Mouse (Mus musculus) heart, postnatal 0 days (tissue): ENCODE results near the gene Ccl22. TPM values are rescaled to one million over a fixed set of nuclear protein-coding genes. Genes with fewer than 3 reads are reported as not detected.
A peak's percentile ranks its signal among the peaks of the same experiment; 100 is the strongest.

Experiments
- ATAC-seq: fragments of 200-750 bp; cut with Nextera tagmentation; 2 replicates; pipeline ENCODE4 v1.8.0; 2017; ENCODE audit warnings: low read depth, moderate number of reproducible peaks, moderate library complexity; ENCODE audit not compliant: insufficient read depth
- DNase-seq: peaks from one replicate; pipeline ENCODE4 v3.0.0-alpha.2; 2016; ENCODE audit warnings: low spot score
- H3K27ac ChIP-seq: fragments of 300-500 bp; sonication (generic); 2 replicates; pipeline ENCODE4 v1.5.1; 2014; ENCODE audit warnings: low read depth, mild to moderate bottlenecking
- H3K27me3 ChIP-seq: fragments of 300-500 bp; sonication (generic); 2 replicates; pipeline ENCODE4 v1.6.1; 2014; ENCODE audit warnings: low read length, mixed read lengths; ENCODE audit not compliant: control insufficient read depth, insufficient read depth
- H3K36me3 ChIP-seq: fragments of 300-500 bp; sonication (generic); replicated peaks from 2 replicates; pipeline ENCODE4 v1.6.1; 2014; ENCODE audit warnings: low read length, mixed read lengths; ENCODE audit not compliant: control insufficient read depth, insufficient read depth
- H3K4me1 ChIP-seq: fragments of 300-500 bp; sonication (generic); 2 replicates; pipeline ENCODE4 v1.6.1; 2014; ENCODE audit warnings: antibody characterized with exemption; ENCODE audit not compliant: control insufficient read depth, insufficient read depth
- H3K4me2 ChIP-seq: fragments of 300-500 bp; sonication (generic); 2 replicates; pipeline ENCODE4 v1.6.1; 2014; ENCODE audit warnings: low read depth, mild to moderate bottlenecking, low read length, moderate library complexity
- H3K4me3 ChIP-seq: fragments of 300-500 bp; sonication (generic); 2 replicates; pipeline ENCODE4 v1.5.1; 2014; ENCODE audit warnings: low read depth, low read length
- H3K9ac ChIP-seq: fragments of 300-500 bp; sonication (generic); replicated peaks from 2 replicates; pipeline ENCODE4 v1.6.1; 2014; ENCODE audit warnings: low read depth, low read length, mixed read lengths
- H3K9me3 ChIP-seq: fragments of 300-500 bp; sonication (generic); replicated peaks from 2 replicates; pipeline ENCODE4 v1.6.1; 2016; ENCODE audit warnings: low read length; ENCODE audit not compliant: control insufficient read depth
- CTCF ChIP-seq: IDR thresholded peaks from 2 replicates; pipeline ENCODE4 v1.5.1; 2016; ENCODE audit warnings: antibody characterized with exemption, control low read depth, low read depth
- EP300 ChIP-seq: IDR thresholded peaks from 2 replicates; pipeline ENCODE4 v1.6.1; 2016; ENCODE audit warnings: antibody characterized with exemption, low read depth
- WGBS: fragments of 180-500 bp; shearing (Covaris S2); extraction: QIAGEN DNeasy Blood & Tissue Kit; methylation state at CpG from one replicate; pipeline ENCODE4 v1.1.7; 2014; 5-methylcytosine and 5-hydroxymethylcytosine counted together
- polyA plus RNA-seq: library from polyadenylated mRNA; unstranded; fragments of >200 nt; fragmentation: Nextera tagmentation; extraction: Ambion mirVana; gene quantifications from 2 replicates; pipeline ENCODE4 v1.2.1, GENCODE M21; 2015
- total RNA-seq: library from RNA; depleted of rRNA; stranded (reverse); fragments of >200 nt; gene quantifications from 2 replicates; pipeline ENCODE4 v1.2.3, GENCODE M21; 2014; ENCODE audit warnings: low replicate concordance

Ccl22 gene
- total and polyA plus RNA-seq, 2 experiments from 2014 or later, result not detected

DNA sequence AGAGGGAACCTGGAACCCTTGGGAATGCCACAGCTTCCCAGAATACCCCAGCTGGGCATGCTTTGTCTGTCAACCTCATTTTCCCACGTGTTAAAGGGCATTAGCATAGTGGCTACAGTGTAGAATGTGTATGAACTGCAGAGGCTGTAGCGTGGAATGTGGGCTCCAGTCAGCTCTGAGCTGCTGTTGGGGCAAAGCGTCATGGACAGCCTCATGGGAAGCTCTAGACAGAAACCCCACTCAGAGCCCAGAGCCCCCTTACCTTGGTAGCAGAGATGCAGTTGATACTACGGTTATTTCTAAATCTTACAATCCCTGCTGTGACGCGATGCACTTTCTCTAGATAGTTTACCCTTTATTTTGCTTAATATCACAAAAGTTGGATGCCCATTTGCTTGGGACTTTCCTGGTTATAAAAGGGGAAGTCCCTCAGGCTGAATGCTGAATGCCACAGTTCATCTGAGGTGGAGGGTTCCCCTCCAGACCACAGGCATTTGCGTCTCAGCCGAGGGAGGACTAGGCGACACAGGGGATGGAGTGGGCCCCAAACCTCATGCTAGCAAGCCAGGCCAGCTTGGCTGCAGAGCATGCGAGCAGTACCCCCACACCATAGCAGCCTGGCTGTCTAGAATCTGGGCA is 33.6 kb downstream of the Ccl22 start:
- Histone ChIP-seq H3K36me3 (no peaks in the 10 kb centered on the region; the same call in 1 of the 2 replicates), H3K27me3 (no peaks in the 10 kb centered on the region), H3K9me3 (no peaks in the 10 kb centered on the region), H3K9ac (no peak overlapping the region; the same call in 1 of the 2 replicates), H3K27ac (peak overlapping the region; percentile 64), H3K4me2 (no peak overlapping the region), H3K4me1 (peaks cover 31% of the 10 kb centered on the region), H3K4me3 (no peak overlapping the region)
- WGBS, result 64% methylated on average over 10 of the region's 10 CpGs
- ATAC-seq (no peak), DNase-seq (no peak)
- TF ChIP-seq CTCF (no peak), EP300 (no peak)

DNA sequence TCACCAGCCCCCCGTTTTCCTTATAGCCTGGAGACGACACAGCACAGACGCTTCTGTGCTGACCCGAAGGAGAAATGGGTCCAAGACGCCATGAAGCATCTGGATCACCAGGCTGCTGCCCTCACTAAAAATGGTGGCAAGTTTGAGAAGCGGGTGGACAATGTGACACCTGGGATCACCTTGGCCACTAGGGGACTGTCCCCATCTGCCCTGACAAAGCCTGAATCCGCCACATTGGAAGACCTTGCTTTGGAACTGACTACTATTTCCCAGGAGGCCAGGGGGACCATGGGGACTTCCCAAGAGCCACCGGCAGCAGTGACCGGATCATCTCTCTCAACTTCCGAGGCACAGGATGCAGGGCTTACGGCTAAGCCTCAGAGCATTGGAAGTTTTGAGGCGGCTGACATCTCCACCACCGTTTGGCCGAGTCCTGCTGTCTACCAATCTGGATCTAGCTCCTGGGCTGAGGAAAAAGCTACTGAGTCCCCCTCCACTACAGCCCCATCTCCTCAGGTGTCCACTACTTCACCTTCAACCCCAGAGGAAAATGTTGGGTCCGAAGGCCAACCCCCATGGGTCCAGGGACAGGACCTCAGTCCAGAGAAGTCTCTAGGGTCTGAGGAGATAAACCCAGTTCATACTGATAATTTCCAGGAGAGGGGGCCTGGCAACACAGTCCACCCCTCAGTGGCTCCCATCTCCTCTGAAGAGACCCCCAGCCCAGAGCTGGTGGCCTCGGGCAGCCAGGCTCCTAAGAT is 34.3 kb downstream of the Ccl22 start:
- H3K9me3 ChIP-seq, result no peaks in the 10 kb centered on the region
- DNase-seq (no peak), ATAC-seq (no peak)
- no peak overlapping the region for H3K4me2 ChIP-seq
- H3K27me3 ChIP-seq, result no peaks in the 10 kb centered on the region
- no peaks in the 10 kb centered on the region; the same call in 1 of the 2 replicates for H3K36me3 ChIP-seq
- 89% methylated on average over 16 of the region's 16 CpGs for WGBS
- H3K27ac ChIP-seq, result 0 out of 2 replicates have a peak overlapping the region, but pooled peaks have one; percentile 64
- H3K9ac ChIP-seq, result no peak overlapping the region
- peaks cover 38% of the 10 kb centered on the region for H3K4me1 ChIP-seq
- no peak overlapping the region for H3K4me3 ChIP-seq
- TF ChIP-seq EP300 (no peak), CTCF (no peak)

DNA sequence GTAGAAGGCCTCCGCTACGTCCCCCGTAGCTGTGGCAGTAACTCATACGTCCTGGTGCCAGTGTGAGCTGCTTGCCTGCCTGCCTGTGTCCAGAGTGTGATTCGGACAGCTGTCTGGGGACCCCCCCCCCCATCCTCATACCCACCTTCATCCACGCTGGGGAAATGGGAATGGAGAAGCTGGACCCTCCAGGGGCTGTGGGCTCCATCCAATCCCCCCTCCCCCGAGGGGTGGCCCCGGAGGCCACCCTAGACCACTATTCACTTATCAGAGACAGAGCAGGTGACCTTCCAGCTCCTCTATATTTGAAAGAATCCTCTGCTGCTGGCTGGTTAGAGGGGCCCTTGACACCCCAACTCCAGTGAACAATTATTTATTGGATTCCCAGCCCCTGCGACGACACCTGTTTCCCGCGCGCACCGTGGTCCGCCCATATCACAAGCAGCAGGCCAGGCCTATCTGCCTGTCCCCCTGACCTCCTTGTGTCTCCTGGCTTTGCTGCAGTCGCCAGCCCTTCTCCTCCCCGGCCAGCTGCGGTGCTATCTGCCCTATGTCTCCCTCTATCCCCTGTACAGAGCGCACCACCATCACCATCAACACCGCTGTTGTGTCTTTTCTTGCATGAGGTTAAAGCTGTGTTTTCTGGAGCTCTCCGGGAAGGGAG is 35.2 kb downstream of the Ccl22 start:
- WGBS, result 66% methylated on average over 21 of the region's 21 CpGs
- TF ChIP-seq EP300 (no peak), CTCF (no peak)
- no peak overlapping the region for H3K27ac ChIP-seq
- H3K27me3 ChIP-seq, result no peaks in the 10 kb centered on the region
- DNase-seq (no peak), ATAC-seq (no peak)
- no peak overlapping the region for H3K9ac ChIP-seq
- no peak overlapping the region for H3K4me2 ChIP-seq
- H3K4me1 ChIP-seq, result peaks cover 40% of the 10 kb centered on the region
- H3K4me3 ChIP-seq, result no peak overlapping the region
- no peaks in the 10 kb centered on the region for H3K9me3 ChIP-seq
- no peaks in the 10 kb centered on the region; the same call in 1 of the 2 replicates for H3K36me3 ChIP-seq

DNA sequence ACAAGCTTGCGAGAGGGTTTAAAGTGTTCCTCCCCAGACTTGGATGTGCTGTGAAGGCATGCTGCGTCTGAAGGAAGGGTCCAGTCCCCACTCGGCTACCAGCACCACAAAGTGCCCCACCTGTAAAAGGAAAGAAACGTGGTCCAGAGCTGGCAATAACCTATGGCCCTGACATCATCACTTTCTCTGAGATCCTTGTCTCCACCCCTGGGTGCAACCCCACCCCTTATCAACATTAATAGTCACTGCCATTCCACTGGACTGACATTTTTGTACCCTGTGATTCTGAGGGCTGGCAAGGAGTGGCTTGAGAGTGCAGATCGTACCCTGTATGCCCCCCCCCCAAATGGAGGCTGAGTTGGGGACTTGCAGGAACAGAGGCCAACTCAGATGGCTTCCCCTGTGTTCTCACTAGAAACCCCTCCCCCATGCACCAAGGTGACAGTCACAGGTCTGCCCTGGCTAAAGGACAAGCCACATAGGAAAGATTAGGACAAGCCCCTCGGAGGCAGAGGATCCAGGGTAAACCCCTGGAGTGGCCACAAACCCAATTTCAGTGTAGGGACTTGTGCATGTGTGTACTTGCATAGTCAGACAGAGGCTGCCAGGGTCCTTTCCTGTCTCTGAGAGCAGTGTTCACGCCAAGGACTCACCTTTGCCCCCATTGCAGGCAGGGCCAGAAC is 35.9 kb downstream of the Ccl22 start:
- Histone ChIP-seq H3K4me1 (peaks cover 40% of the 10 kb centered on the region), H3K4me3 (no peak overlapping the region), H3K36me3 (no peaks in the 10 kb centered on the region; the same call in 1 of the 2 replicates), H3K27me3 (no peaks in the 10 kb centered on the region), H3K9me3 (no peaks in the 10 kb centered on the region), H3K9ac (no peak overlapping the region), H3K27ac (no peak overlapping the region), H3K4me2 (no peak overlapping the region)
- ATAC-seq (no peak), DNase-seq (no peak)
- WGBS, result 56% methylated on average over 7 of the region's 7 CpGs
- TF ChIP-seq CTCF, result no peak

DNA sequence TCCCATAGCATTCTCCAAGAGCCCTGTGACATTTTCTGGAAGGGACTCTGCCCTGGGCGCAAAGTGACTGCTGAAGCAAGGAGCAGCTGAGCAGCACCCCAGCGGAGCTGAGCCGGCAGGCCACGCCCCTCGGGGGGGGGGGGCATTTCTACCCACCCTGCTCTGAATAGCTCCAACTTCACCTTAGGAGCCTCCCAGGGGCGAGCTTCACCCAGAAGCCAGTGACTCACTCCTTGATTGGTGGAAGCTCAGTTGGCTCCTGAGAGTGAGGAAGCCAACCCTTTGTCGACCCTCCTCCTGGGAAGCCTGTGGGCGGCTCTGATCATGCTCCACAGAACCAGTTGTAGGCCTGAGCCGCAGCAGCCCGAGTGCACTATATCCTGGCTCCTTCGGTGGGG is 36.4 kb downstream of the Ccl22 start:
- H3K36me3 ChIP-seq, result no peaks in the 10 kb centered on the region; the same call in 1 of the 2 replicates
- H3K4me3 ChIP-seq, result no peak overlapping the region
- H3K27ac ChIP-seq, result no peak overlapping the region
- H3K4me1 ChIP-seq, result peaks cover 40% of the 10 kb centered on the region
- DNase-seq (no peak), ATAC-seq (peak; percentile 65)
- WGBS, result 18% methylated on average over 11 of the region's 11 CpGs
- H3K4me2 ChIP-seq, result no peak overlapping the region
- H3K9ac ChIP-seq, result no peak overlapping the region
- TF ChIP-seq CTCF (no peak), EP300 (no peak)
- no peaks in the 10 kb centered on the region for H3K27me3 ChIP-seq
- no peaks in the 10 kb centered on the region for H3K9me3 ChIP-seq
